Mouse (Mus musculus) erythroblast, embryonic 14.5 days (primary cell): ENCODE results near the gene Sycp1. TPM values are rescaled to one million over a fixed set of nuclear protein-coding genes. Genes with fewer than 3 reads are reported as not detected.

Source experiments
- H3K27me3 ChIP-seq: 2 replicates; pipeline ENCODE4 v1.6.1; 2012; ENCODE audit warnings: inconsistent platforms; ENCODE audit not compliant: control insufficient read depth
- H3K36me3 ChIP-seq: 2 replicates; pipeline ENCODE4 v1.6.1; 2012; ENCODE audit warnings: mild to moderate bottlenecking, inconsistent platforms; ENCODE audit not compliant: control insufficient read depth
- H3K4me1 ChIP-seq: 2 replicates; pipeline ENCODE4 v1.6.1; 2012; ENCODE audit warnings: inconsistent platforms; ENCODE audit not compliant: control insufficient read depth
- H3K4me3 ChIP-seq: replicated peaks from 2 replicates; pipeline ENCODE3; 2012; ENCODE audit warnings: moderate library complexity, mild to moderate bottlenecking, inconsistent platforms
- H3K9me3 ChIP-seq: 2 replicates; pipeline ENCODE4 v1.6.1; 2012; ENCODE audit warnings: low read length, inconsistent platforms, mixed read lengths; ENCODE audit not compliant: control insufficient read depth
- GATA1 ChIP-seq: IDR thresholded peaks from 2 replicates; pipeline ENCODE4 v1.6.1; 2012; ENCODE audit warnings: low read length, inconsistent platforms, mixed read lengths
- TAL1 ChIP-seq: IDR thresholded peaks from 3 replicates; pipeline ENCODE4 v1.6.1; 2012; ENCODE audit warnings: low read length, inconsistent platforms, mixed read lengths
- polyA plus RNA-seq: library from polyadenylated mRNA; stranded (reverse); fragments of >175 nt; gene quantifications from 2 replicates; pipeline ENCODE4 v1.2.3, GENCODE M21; 2012

Gene Sycp1
- not detected in 2 replicates for polyA plus RNA-seq

GRCm38 (mm10) chr3:102935451-102936354, at the start of gene Sycp1:
Gene Sycp1, minus strand, starts transcription at chr3:102936100.
- TF ChIP-seq GATA1 (no peak), TAL1 (no peak)
- H3K36me3 ChIP-seq: no peaks in the 10 kb centered on the region
- H3K9me3 ChIP-seq: peaks cover 9% of the 10 kb centered on the region
- no peaks in the 10 kb centered on the region for H3K27me3 ChIP-seq
- no peak within 1 kb of the TSS for H3K4me3 ChIP-seq
- H3K4me1 ChIP-seq: no peaks in the 10 kb centered on the region

DNA sequence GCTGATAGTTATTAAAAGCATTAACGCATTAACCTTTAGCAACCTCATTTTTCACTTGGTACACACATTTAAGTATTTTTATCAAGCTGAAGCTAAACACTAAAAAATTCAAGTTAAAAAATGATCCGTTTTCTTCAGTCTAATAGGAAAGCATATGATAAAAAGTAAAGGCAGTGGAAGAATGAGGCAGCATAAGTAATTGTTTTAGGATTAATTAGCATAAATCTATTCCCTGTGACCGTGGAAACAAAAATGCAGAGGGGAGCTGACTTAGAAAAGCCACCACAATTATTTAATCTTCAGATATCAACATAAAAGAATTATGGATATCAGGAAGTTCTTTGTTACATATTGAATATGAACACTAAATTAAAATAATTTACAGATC, 44.4 kb upstream of the Sycp1 start:
- Histone ChIP-seq H3K4me1 (no peaks in the 10 kb centered on the region), H3K9me3 (no peaks in the 10 kb centered on the region), H3K36me3 (no peaks in the 10 kb centered on the region), H3K27me3 (no peaks in the 10 kb centered on the region), H3K4me3 (no peak overlapping the region)
- TF ChIP-seq TAL1 (no peak), GATA1 (no peak)

DNA sequence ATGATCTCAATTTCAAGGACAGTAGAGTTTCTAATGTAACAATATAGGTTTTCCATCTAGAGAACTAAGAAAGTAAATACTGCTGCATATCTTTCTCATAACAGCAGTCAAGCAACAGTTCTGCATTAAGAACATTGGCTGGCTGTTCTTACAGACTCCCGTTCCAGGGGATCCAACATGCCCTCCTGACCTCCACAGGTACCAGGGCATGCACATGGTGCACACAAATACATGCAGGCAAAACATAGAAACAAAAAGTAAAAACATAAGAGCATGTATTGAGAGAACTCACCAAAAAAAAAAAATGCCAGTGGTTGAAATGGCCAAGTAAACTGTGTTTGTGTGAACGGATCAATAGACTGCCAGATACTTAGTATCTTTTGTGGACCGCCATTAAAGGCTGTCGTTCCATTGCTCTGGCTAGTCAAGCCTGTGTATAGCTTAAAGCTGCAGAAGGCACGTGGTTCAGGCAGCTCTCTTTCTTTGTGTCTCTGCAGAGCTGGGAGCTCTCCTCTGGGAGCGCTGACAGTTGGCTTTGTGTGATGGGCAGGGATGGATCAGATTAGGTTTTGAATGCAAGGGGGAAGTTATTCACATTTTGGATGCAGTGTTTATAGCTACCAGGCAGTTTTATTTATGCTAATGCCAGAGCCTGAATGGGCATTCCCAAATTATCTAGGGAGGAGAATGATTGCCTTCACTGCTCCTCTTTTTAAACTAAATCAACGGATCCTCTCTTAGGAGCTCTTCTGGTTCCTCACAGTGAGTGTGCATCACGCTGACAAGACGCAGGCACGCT, 43.8 kb upstream of the Sycp1 start:
- H3K27me3 ChIP-seq: no peaks in the 10 kb centered on the region
- no peak for TF ChIP-seq TAL1
- no peak for TF ChIP-seq GATA1
- H3K4me1 ChIP-seq: no peaks in the 10 kb centered on the region
- no peak overlapping the region for H3K4me3 ChIP-seq
- no peaks in the 10 kb centered on the region for H3K36me3 ChIP-seq
- no peaks in the 10 kb centered on the region for H3K9me3 ChIP-seq

DNA sequence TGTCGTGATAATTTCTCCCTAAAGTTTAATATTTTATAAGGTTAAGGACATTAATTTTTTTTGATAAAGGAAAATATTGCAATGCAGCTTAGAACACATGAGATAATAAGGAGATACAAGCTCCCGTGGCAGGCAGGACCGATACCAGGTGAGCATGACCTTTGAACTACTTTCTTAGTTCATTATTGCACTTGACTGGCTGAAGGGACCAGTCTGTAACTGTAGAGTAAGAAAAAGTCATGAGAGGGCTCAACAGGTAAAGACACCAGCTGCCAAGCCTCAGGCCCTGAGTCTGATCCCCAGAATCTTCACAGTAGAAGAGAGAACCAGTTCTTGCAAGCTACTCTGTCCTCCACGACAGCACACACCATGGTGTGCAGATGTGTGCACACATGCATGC, 41.0 kb upstream of the Sycp1 start:
- TF ChIP-seq GATA1 (no peak), TAL1 (no peak)

DNA sequence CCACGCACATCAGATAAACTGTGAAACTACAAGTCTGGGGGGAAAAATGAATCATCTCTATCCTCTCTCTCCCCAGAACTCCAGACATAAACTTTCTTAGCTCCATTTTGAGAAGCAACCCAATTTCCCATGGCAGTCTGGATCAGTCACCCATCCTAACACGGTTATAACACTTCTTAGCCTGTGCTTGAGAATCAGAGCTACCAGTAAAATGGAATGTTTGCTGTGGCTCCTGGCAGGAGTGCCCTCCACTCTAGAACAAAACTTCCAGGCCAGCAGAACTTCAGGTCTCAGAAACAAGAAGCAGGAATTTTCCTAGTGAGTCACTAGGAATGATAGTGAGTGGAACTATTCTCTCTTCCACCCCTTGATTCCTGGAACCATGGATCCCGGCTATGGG, 34.6 kb upstream of the Sycp1 start:
- no peaks in the 10 kb centered on the region for H3K4me1 ChIP-seq
- no peaks in the 10 kb centered on the region for H3K36me3 ChIP-seq
- no peaks in the 10 kb centered on the region for H3K27me3 ChIP-seq
- H3K4me3 ChIP-seq: no peak overlapping the region
- TF ChIP-seq TAL1: no peak
- no peak for TF ChIP-seq GATA1
- no peaks in the 10 kb centered on the region for H3K9me3 ChIP-seq

More for the DNA sequence above, 41.0 kb upstream of the Sycp1 start:
- H3K4me1 ChIP-seq: no peaks in the 10 kb centered on the region
- no peaks in the 10 kb centered on the region for H3K27me3 ChIP-seq
- H3K36me3 ChIP-seq: no peaks in the 10 kb centered on the region
- no peak overlapping the region for H3K4me3 ChIP-seq
- no peaks in the 10 kb centered on the region for H3K9me3 ChIP-seq

- no peaks in the 10 kb centered on the region for H3K27me3 ChIP-seq
- H3K36me3 ChIP-seq: no peaks in the 10 kb centered on the region
- H3K4me1 ChIP-seq: no peaks in the 10 kb centered on the region
- no peaks in the 10 kb centered on the region for H3K9me3 ChIP-seq
- no peak overlapping the region for H3K4me3 ChIP-seq
- TF ChIP-seq GATA1 (no peak), TAL1 (no peak)
These were observed 34.2 kb upstream of the Sycp1 start for GRCm38 (mm10) chr3:102970067-102970466.

DNA sequence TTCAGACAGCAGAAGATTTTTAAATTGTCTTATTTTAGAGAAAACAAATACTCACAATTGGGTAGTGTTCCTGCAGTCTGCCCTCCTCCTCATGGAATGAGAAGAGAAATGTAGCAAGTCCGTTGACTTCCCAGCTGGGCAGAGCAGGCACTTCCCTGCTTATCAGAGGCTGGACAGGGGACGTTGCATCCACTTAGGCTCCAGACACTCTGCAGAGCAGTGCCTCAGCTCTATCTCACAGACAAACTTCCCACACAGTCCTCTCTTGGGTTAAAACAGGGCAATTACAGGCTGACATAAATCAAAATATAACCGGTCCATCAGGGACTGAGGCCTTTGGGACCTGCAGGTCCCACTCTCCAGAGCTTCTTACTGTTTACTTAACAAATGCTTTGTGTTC, 28.1 kb upstream of the Sycp1 start, which contains the start of gene Nr1h5:
TSS of gene Nr1h5 (minus strand) at position 101 of the 400 bp plus-strand sequence.
- TF ChIP-seq GATA1 (no peak), TAL1 (no peak)
- H3K9me3 ChIP-seq: no peaks in the 10 kb centered on the region
- no peaks in the 10 kb centered on the region for H3K36me3 ChIP-seq
- H3K4me1 ChIP-seq: no peaks in the 10 kb centered on the region
- H3K27me3 ChIP-seq: no peaks in the 10 kb centered on the region
- H3K4me3 ChIP-seq: no peak within 1 kb of the TSS

- no peaks in the 10 kb centered on the region; the same call in 1 of the 2 replicates for H3K36me3 ChIP-seq
- H3K9me3 ChIP-seq: no peaks in the 10 kb centered on the region
- no peak for TF ChIP-seq GATA1
- TF ChIP-seq TAL1: no peak
- H3K27me3 ChIP-seq: no peaks in the 10 kb centered on the region
- H3K4me3 ChIP-seq: no peak overlapping the region
- H3K4me1 ChIP-seq: no peaks in the 10 kb centered on the region
These were observed 19.7 kb upstream of the Sycp1 start for GRCm38 (mm10) chr3:102955596-102955995.

DNA sequence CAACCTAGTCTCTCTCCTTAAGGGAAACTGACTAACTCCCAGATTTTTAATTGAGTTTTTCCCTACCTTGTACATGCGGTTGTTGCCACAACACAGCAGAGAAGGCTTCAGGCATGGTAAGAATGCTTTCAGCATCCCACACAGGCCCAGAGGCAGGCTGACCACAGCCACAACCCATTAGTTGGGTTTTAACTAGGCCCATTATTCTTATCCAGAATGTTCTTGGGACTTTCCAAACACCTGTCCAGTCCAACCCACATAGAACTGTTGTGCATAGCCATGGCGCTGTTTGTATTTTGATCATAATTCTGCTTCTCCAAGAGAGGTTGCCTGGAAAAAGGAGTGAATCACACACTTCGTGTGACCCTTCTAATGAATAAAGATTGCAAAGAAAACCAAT, 19.2 kb upstream of the Sycp1 start:
- Histone ChIP-seq H3K4me1 (no peaks in the 10 kb centered on the region), H3K27me3 (no peaks in the 10 kb centered on the region), H3K36me3 (no peaks in the 10 kb centered on the region; the same call in 1 of the 2 replicates), H3K9me3 (no peaks in the 10 kb centered on the region), H3K4me3 (no peak overlapping the region)
- TF ChIP-seq TAL1: no peak
- no peak for TF ChIP-seq GATA1
